Mouse (Mus musculus): ENCODE data around the gene Cdc25b. TPM values are rescaled to one million over a fixed set of nuclear protein-coding genes. Genes with fewer than 3 reads are reported as not detected.
A peak's percentile ranks its signal among the peaks of the same experiment; 100 is the strongest.

The Cdc25b gene
- polyA plus RNA-seq, 1 experiment from 2014 or later: 23.5 TPM

- DNase-seq (ENCODE audit: low read depth, low spot score): no peak
- in situ Hi-C loops (cut with MboI; ENCODE audit: low pct_unique_long_range_greater_than_20kb): loop anchor here (5.0 to 10.0 kb wide), 2 partner anchors 68 to 196 kb away; no protein-coding TSS in a partner anchor
- TF ChIP-seq CTCF (IDR thresholded peaks at IDR 0.05): no peak
- ChIA-PET CTCF (interaction anchor here (0.9 to 3.0 kb wide), 7 partner anchors 9 to 100 kb away, joined by 3 to 11 read pairs (median 4); no protein-coding TSS in a partner anchor), POLR2A (interaction anchor here (1.2 to 2.8 kb wide), 4 partner anchors 11 to 66 kb away, joined by 4 to 8 read pairs (median 7); no protein-coding TSS in a partner anchor)
- peak; percentile 22 for ATAC-seq
- H3K27me3 ChIP-seq: no peaks in the 10 kb centered on the region
These were observed 26.1 kb upstream of the Cdc25b start for GRCm38 (mm10) chr2:131160671-131161111.

GRCm38 (mm10) chr2:131163924-131164323 is 22.8 kb upstream of the Cdc25b start:
- in situ Hi-C loops (cut with MboI; ENCODE audit: low pct_unique_long_range_greater_than_20kb): loop anchor here (5.0 to 10.0 kb wide), 2 partner anchors 72 to 199 kb away; no protein-coding TSS in a partner anchor
- ATAC-seq (no peak), DNase-seq (ENCODE audit: low read depth, low spot score) (no peak)
- no peaks in the 10 kb centered on the region for H3K27me3 ChIP-seq
- no peak for TF ChIP-seq CTCF (IDR thresholded peaks at IDR 0.05)
- CTCF ChIA-PET: interaction anchor here (2.0 kb wide), 1 partner anchor 108 kb away, joined by 5 read pairs; no protein-coding TSS in a partner anchor
- POLR2A ChIA-PET: no interaction called here

GRCm38 (mm10) chr2:131166172-131166571 is 20.6 kb upstream of the Cdc25b start:
- ChIA-PET POLR2A (no interaction called here), CTCF (no interaction called here)

GRCm38 (mm10) chr2:131167984-131168383 is 18.8 kb upstream of the Cdc25b start:
- TF ChIP-seq CTCF (IDR thresholded peaks at IDR 0.05): no peak
- DNase-seq (ENCODE audit: low read depth, low spot score) (no peak), ATAC-seq (no peak)
- ChIA-PET CTCF (interaction anchor here (0.6 to 1.1 kb wide), 3 partner anchors 73 to 350 kb away, joined by 3 read pairs; no protein-coding TSS in a partner anchor), POLR2A (no interaction called here)
- H3K27me3 ChIP-seq: no peaks in the 10 kb centered on the region
- in situ Hi-C loops (cut with MboI; ENCODE audit: low pct_unique_long_range_greater_than_20kb): loop anchor here (10.0 kb wide), 1 partner anchor 203 kb away; no protein-coding TSS in a partner anchor

More at GRCm38 (mm10) chr2:131166172-131166571, 20.6 kb upstream of the Cdc25b start:
- no peaks in the 10 kb centered on the region for H3K27me3 ChIP-seq
- DNase-seq (ENCODE audit: low read depth, low spot score): no peak
- no peak for TF ChIP-seq CTCF (IDR thresholded peaks at IDR 0.05)
- ATAC-seq: no peak
- in situ Hi-C loops (cut with MboI; ENCODE audit: low pct_unique_long_range_greater_than_20kb): loop anchor here (10.0 kb wide), 1 partner anchor 201 kb away; no protein-coding TSS in a partner anchor

- ATAC-seq: no peak
- DNase-seq (ENCODE audit: low read depth, low spot score): no peak
- ChIA-PET POLR2A (no interaction called here), CTCF (interaction anchor here (1.1 to 1.8 kb wide), 3 partner anchors 9 to 75 kb away, joined by 3 to 5 read pairs (median 4); partner anchors contain the start of gene 1700037H04Rik)
- H3K27me3 ChIP-seq: no peaks in the 10 kb centered on the region
- in situ Hi-C loops (cut with MboI; ENCODE audit: low pct_unique_long_range_greater_than_20kb): loop anchor here (10.0 kb wide), 1 partner anchor 204 kb away; no protein-coding TSS in a partner anchor
- TF ChIP-seq CTCF (IDR thresholded peaks at IDR 0.05): no peak
These were observed 17.8 kb upstream of the Cdc25b start for GRCm38 (mm10) chr2:131168914-131169313.

- ChIA-PET CTCF (interaction anchor here (1.3 kb wide), 1 partner anchor 11 kb away, joined by 3 read pairs; the partner anchor contains the start of gene 1700037H04Rik), POLR2A (interaction anchor here (3.0 kb wide), 1 partner anchor 11 kb away, joined by 8 read pairs; the partner anchor contains the start of gene 1700037H04Rik)
- H3K27me3 ChIP-seq: no peaks in the 10 kb centered on the region
- DNase-seq (ENCODE audit: low read depth, low spot score): no peak
- in situ Hi-C loops (cut with MboI; ENCODE audit: low pct_unique_long_range_greater_than_20kb): no loop called here
- TF ChIP-seq CTCF (IDR thresholded peaks at IDR 0.05): no peak
- ATAC-seq: no peak
These were observed 15.8 kb upstream of the Cdc25b start for GRCm38 (mm10) chr2:131170936-131171335.

GRCm38 (mm10) chr2:131171401-131172104 is 15.2 kb upstream of the Cdc25b start:
- DNase-seq (ENCODE audit: low read depth, low spot score) (no peak), ATAC-seq (no peak)
- in situ Hi-C loops (cut with MboI; ENCODE audit: low pct_unique_long_range_greater_than_20kb): no loop called here
- ChIA-PET CTCF (interaction anchor here (0.8 to 1.3 kb wide), 2 partner anchors 11 to 77 kb away, joined by 3 read pairs; partner anchors contain the start of gene 1700037H04Rik), POLR2A (interaction anchor here (3.0 kb wide), 1 partner anchor 12 kb away, joined by 8 read pairs; the partner anchor contains the start of gene 1700037H04Rik)
- TF ChIP-seq CTCF (IDR thresholded peaks at IDR 0.05): no peak
- no peaks in the 10 kb centered on the region for H3K27me3 ChIP-seq

GRCm38 (mm10) chr2:131172322-131172721 is 14.4 kb upstream of the Cdc25b start:
- in situ Hi-C loops (cut with MboI; ENCODE audit: low pct_unique_long_range_greater_than_20kb): no loop called here

GRCm38 (mm10) chr2:131174700-131175099 is 12.0 kb upstream of the Cdc25b start:
- ChIA-PET CTCF (interaction anchor here (1.2 to 1.6 kb wide), 3 partner anchors 13 to 47 kb away, joined by 3 to 5 read pairs (median 3); no protein-coding TSS in a partner anchor), POLR2A (no interaction called here)
- no peak for TF ChIP-seq CTCF (IDR thresholded peaks at IDR 0.05)
- DNase-seq (ENCODE audit: low read depth, low spot score) (no peak), ATAC-seq (no peak)
- in situ Hi-C loops (cut with MboI; ENCODE audit: low pct_unique_long_range_greater_than_20kb): no loop called here
- no peaks in the 10 kb centered on the region for H3K27me3 ChIP-seq

More at GRCm38 (mm10) chr2:131172322-131172721, 14.4 kb upstream of the Cdc25b start:
- H3K27me3 ChIP-seq: no peaks in the 10 kb centered on the region
- TF ChIP-seq CTCF (IDR thresholded peaks at IDR 0.05): no peak
- ChIA-PET CTCF (interaction anchor here (0.8 kb wide), 1 partner anchor 78 kb away, joined by 3 read pairs; no protein-coding TSS in a partner anchor), POLR2A (interaction anchor here (3.0 kb wide), 1 partner anchor 12 kb away, joined by 8 read pairs; the partner anchor contains the start of gene 1700037H04Rik)
- ATAC-seq (no peak), DNase-seq (ENCODE audit: low read depth, low spot score) (no peak)

- no peak for TF ChIP-seq CTCF (IDR thresholded peaks at IDR 0.05)
- ChIA-PET CTCF (interaction anchor here (0.9 to 1.3 kb wide), 4 partner anchors 28 to 81 kb away, joined by 3 to 4 read pairs (median 3); no protein-coding TSS in a partner anchor), POLR2A (no interaction called here)
- in situ Hi-C loops (cut with MboI; ENCODE audit: low pct_unique_long_range_greater_than_20kb): no loop called here
- DNase-seq (ENCODE audit: low read depth, low spot score) (no peak), ATAC-seq (no peak)
- no peaks in the 10 kb centered on the region for H3K27me3 ChIP-seq
These were observed 11.3 kb upstream of the Cdc25b start for GRCm38 (mm10) chr2:131175286-131175944.
